Mouse (Mus musculus): ENCODE data around the gene Wwox. TPM values are rescaled to one million over a fixed set of nuclear protein-coding genes. Genes with fewer than 3 reads are reported as not detected.

Gene Wwox
- polyA plus RNA-seq (2012; rRNA removed; ENCODE audit: low replicate concordance): 11.5 and 12.7 TPM in 2 replicates

GRCm38 (mm10) chr8:114439334-114440204 is at the start of gene Wwox:
TSS of gene Wwox (plus strand) at chr8:114439655.

GRCm38 (mm10) chr8:114417786-114418185 is 21.7 kb upstream of the Wwox start, which contains the start of gene Clec3a:
TSS of gene Clec3a (plus strand) at chr8:114418086.

Other genes with a start within 250 kb of the Wwox start
- gene Vat1l, start 234.0 kb upstream of the Wwox start, polyA plus RNA-seq (2012; rRNA removed; ENCODE audit: low replicate concordance): 0.83 and 1.0 TPM in 2 replicates
- not detected in 2 replicates for gene Clec3a, start 21.6 kb upstream of the Wwox start, polyA plus RNA-seq (2012; rRNA removed; ENCODE audit: low replicate concordance)

Data from subcutaneous adipose tissue, adult 2 months (tissue).